In the genomic region with DNA sequence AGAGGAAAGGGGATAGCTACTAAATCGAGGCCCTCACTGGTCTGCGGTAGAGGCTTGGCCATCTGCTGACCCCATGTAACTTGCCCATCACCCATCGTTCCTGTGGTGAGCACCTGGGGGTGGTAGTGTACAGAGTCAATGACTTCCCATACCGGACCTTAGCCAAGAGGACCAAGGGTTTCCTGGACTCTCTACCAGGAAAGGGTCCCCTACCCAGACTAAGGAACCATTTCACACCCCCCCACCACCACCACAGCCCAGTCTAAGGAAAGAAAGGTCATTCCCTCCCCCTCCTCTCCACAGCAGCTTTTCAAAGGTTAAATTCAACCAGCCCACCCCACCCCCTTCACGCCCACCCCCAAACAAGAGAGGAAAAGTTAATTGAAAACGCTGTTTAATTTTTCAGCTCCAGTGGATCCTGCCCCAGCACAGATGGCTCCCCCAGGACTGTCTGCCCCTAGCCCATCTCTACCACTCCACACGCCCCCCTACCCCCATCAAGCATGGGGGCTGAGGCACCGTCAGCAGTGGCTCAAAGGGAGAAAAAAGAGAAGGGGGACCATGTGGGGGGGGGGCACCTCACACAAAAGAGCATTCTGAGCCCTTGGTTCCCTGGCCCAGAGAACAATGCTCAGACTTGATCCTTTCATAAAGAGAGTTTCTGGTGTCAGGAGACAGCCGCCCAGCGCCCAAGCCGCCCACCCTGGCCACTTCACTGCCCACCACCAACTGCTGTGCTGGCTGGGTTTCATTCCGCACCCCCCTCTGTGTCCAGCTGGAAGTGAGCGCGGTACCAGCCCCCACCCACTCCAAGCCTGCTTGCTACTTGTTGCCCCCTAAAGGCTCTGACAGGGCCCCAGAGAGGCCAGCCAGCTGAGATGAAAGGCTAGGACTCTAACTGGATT, we compare ENCODE assay signal across 10 mouse cellular contexts.
DNase-seq lines count a peak whose midpoint lies in the region; ATAC-seq and TF ChIP-seq lines count a peak whose summit lies in the region.
"Had no signal": no experiment of that assay in that cellular context is flagged by ENCODE, and none has a peak within 500 bp of the region (broad histone marks: within the 10 kb centered on the region; RNA-seq: fewer than 3 reads in every experiment).

No protein-coding gene starts in this region.

- H3K9me3 ChIP-seq in heart, embryonic 11.5 days (replicated peaks; ENCODE audit: control insufficient read depth, low read length) = no peaks in the 10 kb centered on the region
- no peaks in the 10 kb centered on the region for H3K9me3 ChIP-seq in embryonic facial prominence, embryonic 15.5 days (replicated peaks)
- no peaks in the 10 kb centered on the region for H3K9me3 ChIP-seq in midbrain, postnatal 0 days (ENCODE audit: low read length)
- H3K9me3 ChIP-seq: liver, embryonic 13.5 days had no signal

- ATAC-seq in heart, embryonic 11.5 days (replicated peaks; ENCODE audit: insufficient number of reproducible peaks, low FRiP score, low TSS enrichment) = no peak
- ATAC-seq in embryonic facial prominence, embryonic 15.5 days (ENCODE audit: insufficient number of reproducible peaks, low FRiP score, low TSS enrichment, low read depth) = peak; percentile 45; the same call in 1 of the 2 replicates
- peak; percentile 54; the same call in 1 of the 2 replicates for ATAC-seq in midbrain, postnatal 0 days (ENCODE audit: low FRiP score)
- ATAC-seq: intestine, postnatal 0 days had no signal

- H3K27me3 ChIP-seq in heart, embryonic 11.5 days (ENCODE audit: control insufficient read depth, insufficient read depth, low read length) = no peaks in the 10 kb centered on the region; the same call in 1 of the 2 replicates
- H3K27me3 ChIP-seq in embryonic facial prominence, embryonic 15.5 days = 0 out of 2 replicates have a peak, but pooled peaks cover 3% of the 10 kb centered on the region
- peaks cover 33% of the 10 kb centered on the region for H3K27me3 ChIP-seq in midbrain, postnatal 0 days (ENCODE audit: insufficient read depth, low read length)
- H3K27me3 ChIP-seq: liver, embryonic 13.5 days had no signal

- TF ChIP-seq CTCF in midbrain, postnatal 0 days (IDR thresholded peaks at IDR 0.05) = no peak

- peaks cover 22% of the 10 kb centered on the region for H3K4me1 ChIP-seq in heart, embryonic 11.5 days (ENCODE audit: control insufficient read depth, insufficient read depth, low read length)
- H3K4me1 ChIP-seq in embryonic facial prominence, embryonic 15.5 days = 0 out of 2 replicates have a peak, but pooled peaks cover 6% of the 10 kb centered on the region
- no peaks in the 10 kb centered on the region; the same call in 1 of the 2 replicates for H3K4me1 ChIP-seq in midbrain, postnatal 0 days (ENCODE audit: insufficient read depth, low read length)
- H3K4me1 ChIP-seq: liver, embryonic 13.5 days had no signal

- no peaks in the 10 kb centered on the region for H3K36me3 ChIP-seq in heart, embryonic 11.5 days (ENCODE audit: control insufficient read depth, insufficient read depth, low read length)
- H3K36me3 ChIP-seq in embryonic facial prominence, embryonic 15.5 days = no peaks in the 10 kb centered on the region
- no peaks in the 10 kb centered on the region for H3K36me3 ChIP-seq in midbrain, postnatal 0 days (ENCODE audit: insufficient read depth, low read length)
- H3K36me3 ChIP-seq: liver, embryonic 13.5 days had no signal

- WGBS in heart, embryonic 11.5 days (ENCODE audit: insufficient replicate concordance) = 59% methylated on average over 14 of the region's 14 CpGs
- WGBS in embryonic facial prominence, embryonic 15.5 days = 45% methylated on average over 14 of the region's 14 CpGs
- WGBS in midbrain, postnatal 0 days = 26% methylated on average over 13 of the region's 14 CpGs

- H3K4me3 ChIP-seq in heart, embryonic 11.5 days (ENCODE audit: low read depth, low read length) = no peak overlapping the region
- H3K4me3 ChIP-seq in embryonic facial prominence, embryonic 15.5 days (replicated peaks) = no peak overlapping the region
- H3K4me3 ChIP-seq in midbrain, postnatal 0 days (ENCODE audit: low read depth, low read length) = no peak overlapping the region
- H3K4me3 ChIP-seq: liver, embryonic 13.5 days had no signal

- no peak overlapping the region for H3K9ac ChIP-seq in heart, embryonic 11.5 days (ENCODE audit: low read depth, low read length)
- no peak overlapping the region for H3K9ac ChIP-seq in embryonic facial prominence, embryonic 15.5 days
- H3K9ac ChIP-seq in midbrain, postnatal 0 days (replicated peaks; ENCODE audit: low read length, poor library complexity, severe bottlenecking) = no peak overlapping the region
- H3K9ac ChIP-seq: liver, embryonic 13.5 days had no signal

- H3K27ac ChIP-seq in heart, embryonic 11.5 days (ENCODE audit: low read depth, low read length) = no peak overlapping the region
- no peak overlapping the region for H3K27ac ChIP-seq in embryonic facial prominence, embryonic 15.5 days (replicated peaks)
- no peak overlapping the region for H3K27ac ChIP-seq in midbrain, postnatal 0 days (ENCODE audit: low read depth, low read length)
- H3K27ac ChIP-seq: liver, embryonic 13.5 days had no signal

- H3K4me2 ChIP-seq in heart, embryonic 11.5 days = peak overlapping the region; percentile 11; the same call in 1 of the 2 replicates
- no peak overlapping the region for H3K4me2 ChIP-seq in embryonic facial prominence, embryonic 15.5 days (replicated peaks)
- no peak overlapping the region for H3K4me2 ChIP-seq in midbrain, postnatal 0 days (ENCODE audit: low read depth, low read length, poor library complexity, severe bottlenecking)
- H3K4me2 ChIP-seq: liver, embryonic 13.5 days had no signal

- DNase-seq in heart, adult 9 months (ENCODE audit: low spot score in 2 of 2) = no peak
- DNase-seq in layer of hippocampus, postnatal 36 days = peak; percentile 41 to 55
- DNase-seq in midbrain, postnatal 0 days (ENCODE audit: low spot score) = peak; percentile 23
- no peak for DNase-seq in adrenal gland, postnatal 4 days (ENCODE audit: low spot score in 2 of 2)
- DNase-seq in adrenal gland, postnatal 14 days = no peak
- no peak for DNase-seq in adrenal gland, adult 2 months
- DNase-seq: liver, embryonic 13.5 days had no signal

Comparison
In these comparisons a context has a peak if more than half of its experiments do, and no peak if none do; other contexts are left out.
1. DNase-seq: peak in layer of hippocampus, postnatal 36 days (2 of 2) and midbrain, postnatal 0 days (single experiment); none in heart, adult 9 months (0 of 2), adrenal gland, postnatal 4 days (0 of 2), adrenal gland, postnatal 14 days (single experiment) and adrenal gland, adult 2 months (single experiment).